ENCODE assay signal across 10 mouse cellular contexts in genomic region chr6:100144544-100145287, GRCm38 (mm10).
A peak's percentile ranks its signal among the peaks of the same experiment; 100 is the strongest.
DNase-seq lines count a peak whose midpoint lies in the region; ATAC-seq and TF ChIP-seq lines count a peak whose summit lies in the region.
"Had no signal": no experiment of that assay in that cellular context is flagged by ENCODE, and none has a peak within 500 bp of the region (broad histone marks: within the 10 kb centered on the region; RNA-seq: fewer than 3 reads in every experiment).

No protein-coding gene starts in this region.

- H3K9ac ChIP-seq in midbrain, embryonic 15.5 days, result no peak overlapping the region
- H3K9ac ChIP-seq in limb, embryonic 13.5 days, result no peak overlapping the region
- H3K9ac ChIP-seq in stomach, postnatal 0 days (ENCODE audit: low read length), result no peak overlapping the region

- TF ChIP-seq EP300 in stomach, postnatal 0 days (optimal IDR thresholded peaks at IDR 0.05), result no peak

- TF ChIP-seq CTCF in stomach, postnatal 0 days (IDR thresholded peaks at IDR 0.05; ENCODE audit: low read depth), result no peak

- peak; percentile 6 for DNase-seq in gastrocnemius, adult 18-20 months (ENCODE audit: low spot score)
- DNase-seq in gastrocnemius, postnatal 14 days, result no peak
- DNase-seq in midbrain, embryonic 10.5 days (ENCODE audit: low spot score), result no peak
- DNase-seq in stomach, postnatal 0 days (ENCODE audit: low spot score), result peak; percentile 57
- no peak for DNase-seq in urinary bladder, postnatal 25 days (ENCODE audit: low spot score)
- DNase-seq in spleen, postnatal 4 days (ENCODE audit: low spot score in 2 of 2), result no peak

- H3K4me3 ChIP-seq in midbrain, embryonic 10.5 days, result no peak overlapping the region
- no peak overlapping the region for H3K4me3 ChIP-seq in midbrain, embryonic 15.5 days
- H3K4me3 ChIP-seq in limb, embryonic 13.5 days, result no peak overlapping the region
- H3K4me3 ChIP-seq in stomach, postnatal 0 days (ENCODE audit: low read depth, low read length), result no peak overlapping the region

- no peaks in the 10 kb centered on the region for H3K9me3 ChIP-seq in midbrain, embryonic 10.5 days (replicated peaks)
- no peaks in the 10 kb centered on the region for H3K9me3 ChIP-seq in midbrain, embryonic 15.5 days
- H3K9me3 ChIP-seq in limb, embryonic 13.5 days, result no peaks in the 10 kb centered on the region
- no peaks in the 10 kb centered on the region for H3K9me3 ChIP-seq in stomach, postnatal 0 days (ENCODE audit: control insufficient read depth, low read length)
- H3K9me3 ChIP-seq: kidney, embryonic 15.5 days had no signal

- no peak overlapping the region for H3K4me2 ChIP-seq in midbrain, embryonic 15.5 days
- H3K4me2 ChIP-seq in limb, embryonic 13.5 days (replicated peaks), result 0 out of 2 replicates have a peak overlapping the region, but pooled peaks have one; percentile 54
- H3K4me2 ChIP-seq in stomach, postnatal 0 days (replicated peaks; ENCODE audit: low read depth), result no peak overlapping the region

- ATAC-seq in midbrain, embryonic 15.5 days (replicated peaks), result no peak; the same call in 1 of the 2 replicates
- no peak for ATAC-seq in limb, embryonic 13.5 days (ENCODE audit: low FRiP score, low read depth)
- peak; percentile 53 for ATAC-seq in stomach, postnatal 0 days (ENCODE audit: low FRiP score, low TSS enrichment)

- intact Hi-C loops in gastrocnemius, postnatal 14 days (cut with DNase I; ENCODE audit: low total_unique reads), result no loop called here

- peaks cover 58% of the 10 kb centered on the region for H3K4me1 ChIP-seq in midbrain, embryonic 10.5 days
- H3K4me1 ChIP-seq in midbrain, embryonic 15.5 days, result peaks cover 32% of the 10 kb centered on the region
- H3K4me1 ChIP-seq in limb, embryonic 13.5 days, result peaks cover 48% of the 10 kb centered on the region
- H3K4me1 ChIP-seq in stomach, postnatal 0 days (replicated peaks; ENCODE audit: control insufficient read depth, insufficient read depth), result peaks cover 10% of the 10 kb centered on the region

- H3K27ac ChIP-seq in midbrain, embryonic 10.5 days (replicated peaks), result peak overlapping the region; percentile 82
- H3K27ac ChIP-seq in midbrain, embryonic 15.5 days, result no peak overlapping the region
- H3K27ac ChIP-seq in limb, embryonic 13.5 days, result no peak overlapping the region
- 0 out of 2 replicates have a peak overlapping the region, but pooled peaks have one; percentile 18 for H3K27ac ChIP-seq in stomach, postnatal 0 days (replicated peaks)
- H3K27ac ChIP-seq: macrophage had no signal

- peaks cover 74% of the 10 kb centered on the region for H3K27me3 ChIP-seq in midbrain, embryonic 10.5 days (ENCODE audit: low read depth, poor library complexity, severe bottlenecking)
- no peaks in the 10 kb centered on the region for H3K27me3 ChIP-seq in midbrain, embryonic 15.5 days (replicated peaks)
- peaks cover 38% of the 10 kb centered on the region for H3K27me3 ChIP-seq in limb, embryonic 13.5 days
- no peaks in the 10 kb centered on the region for H3K27me3 ChIP-seq in stomach, postnatal 0 days (ENCODE audit: control insufficient read depth, insufficient read depth, low read length)

- WGBS in midbrain, embryonic 10.5 days, result 49% methylated on average over 4 of the region's 4 CpGs
- WGBS in midbrain, embryonic 15.5 days, result 55% methylated on average over 4 of the region's 4 CpGs
- WGBS in limb, embryonic 13.5 days, result 38% methylated on average over 4 of the region's 4 CpGs
- WGBS in stomach, postnatal 0 days, result 72% methylated on average over 4 of the region's 4 CpGs

- H3K36me3 ChIP-seq in midbrain, embryonic 10.5 days, result no peaks in the 10 kb centered on the region
- H3K36me3 ChIP-seq in midbrain, embryonic 15.5 days (replicated peaks), result no peaks in the 10 kb centered on the region
- H3K36me3 ChIP-seq in limb, embryonic 13.5 days, result no peaks in the 10 kb centered on the region
- H3K36me3 ChIP-seq in stomach, postnatal 0 days (ENCODE audit: control insufficient read depth, insufficient read depth, low read length), result no peaks in the 10 kb centered on the region
- H3K36me3 ChIP-seq: kidney, embryonic 15.5 days had no signal

Comparison
In these comparisons a context has a peak if more than half of its experiments do, and no peak if none do; other contexts are left out.
1. DNase-seq: peak in gastrocnemius, adult 18-20 months (single experiment) and stomach, postnatal 0 days (single experiment); none in gastrocnemius, postnatal 14 days (single experiment), midbrain, embryonic 10.5 days (single experiment), urinary bladder, postnatal 25 days (single experiment) and spleen, postnatal 4 days (0 of 2).
2. H3K27ac ChIP-seq: peak in midbrain, embryonic 10.5 days (single experiment) and stomach, postnatal 0 days (single experiment); none in midbrain, embryonic 15.5 days (single experiment) and limb, embryonic 13.5 days (single experiment).